Mouse (Mus musculus) thymus, postnatal 4 days (tissue): ENCODE data around the gene Fosl2.
A peak's percentile ranks its signal among the peaks of the same experiment; 100 is the strongest.
"Not testable (repeated sequence)": the region's sequence is repeated elsewhere in the genome, so short reads cannot be mapped to it uniquely, and the experiment has no call there.

Experiments used
- DNase-seq: peaks from one replicate; pipeline ENCODE4 v3.0.0; 2021

The Fosl2 gene

DNA sequence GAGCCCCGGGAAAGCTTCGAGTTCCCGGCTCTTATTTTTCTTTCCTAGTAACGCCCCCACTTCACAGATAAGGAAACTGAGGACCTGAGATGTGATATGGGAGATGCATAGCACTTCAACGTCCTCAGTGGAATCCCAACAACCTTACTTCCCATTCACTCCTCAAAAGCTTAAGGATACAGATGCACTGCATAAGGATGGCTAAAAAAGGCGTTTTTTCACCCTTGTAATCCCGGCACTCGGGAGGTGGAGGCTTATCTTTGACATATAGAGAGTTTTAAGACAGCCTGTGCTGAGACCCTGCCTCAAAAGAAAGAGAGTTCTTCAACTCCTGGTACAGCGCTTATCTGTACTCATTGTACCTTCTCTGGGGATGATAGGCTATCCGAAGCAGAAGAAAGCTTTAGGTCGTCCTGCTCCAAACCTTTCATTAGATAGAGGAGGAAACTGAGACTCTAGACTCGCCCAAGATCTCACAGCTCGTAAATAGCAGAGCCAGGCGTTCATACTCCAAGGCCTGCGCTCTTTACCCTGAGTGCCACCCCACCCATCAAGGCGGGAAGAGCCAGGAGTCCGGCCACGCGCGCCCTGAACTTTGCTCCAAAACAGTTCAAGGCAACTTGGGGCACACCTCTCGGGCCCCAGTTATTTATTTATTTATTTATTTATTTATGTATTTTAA lies 1.4 kb upstream of the Fosl2 start:
- DNase-seq, result no peak

DNA sequence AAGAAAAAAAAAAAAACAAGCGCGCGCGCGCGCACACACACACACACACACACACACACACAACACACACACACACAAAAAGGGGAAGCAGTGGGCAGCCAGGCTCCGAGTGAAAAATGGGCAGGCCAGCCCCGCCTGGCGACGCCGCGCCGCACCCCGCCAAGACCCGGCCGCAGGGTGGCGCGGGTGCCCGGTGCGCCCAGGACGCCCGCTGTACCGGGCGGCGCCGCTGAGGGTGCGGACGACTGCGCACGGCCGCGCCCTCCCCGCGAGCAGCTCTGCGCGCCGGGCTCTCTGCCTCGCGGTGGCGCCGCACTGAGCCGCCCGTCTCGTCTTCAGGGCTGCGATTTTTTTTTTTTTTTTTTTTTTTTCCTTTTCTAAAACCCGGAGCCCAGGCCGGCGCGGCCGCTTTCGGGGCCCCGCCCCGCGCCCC lies 682 bp upstream of the Fosl2 start:
- peak; percentile 71 for DNase-seq

DNA sequence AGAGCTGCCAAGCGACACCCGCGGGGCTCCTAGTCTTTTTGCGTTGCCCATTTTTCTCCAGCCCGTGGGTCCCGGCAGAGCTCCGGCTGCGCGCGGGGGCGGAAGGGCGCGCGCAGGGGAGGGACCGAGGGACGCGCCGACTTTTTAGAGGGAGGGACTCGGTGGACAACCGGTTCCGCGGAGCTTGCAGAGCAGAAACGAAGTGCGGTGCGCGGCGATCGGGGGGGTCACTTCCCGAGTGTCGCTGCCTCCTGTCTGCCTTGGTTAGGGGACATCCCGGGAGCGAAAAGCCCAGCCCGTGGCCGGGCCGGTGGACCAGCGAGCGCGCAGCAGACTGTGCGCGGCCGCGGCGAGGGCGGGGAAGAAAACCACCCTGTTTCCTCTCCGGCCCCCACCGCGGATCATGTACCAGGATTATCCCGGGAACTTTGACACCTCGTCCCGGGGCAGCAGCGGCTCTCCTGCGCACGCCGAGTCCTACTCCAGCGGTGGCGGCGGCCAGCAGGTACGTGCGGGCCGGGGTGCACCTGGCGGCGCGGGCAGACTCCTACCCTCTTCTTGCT lies 781 bp downstream of the Fosl2 start:
- DNase-seq, result peak; percentile 62

DNA sequence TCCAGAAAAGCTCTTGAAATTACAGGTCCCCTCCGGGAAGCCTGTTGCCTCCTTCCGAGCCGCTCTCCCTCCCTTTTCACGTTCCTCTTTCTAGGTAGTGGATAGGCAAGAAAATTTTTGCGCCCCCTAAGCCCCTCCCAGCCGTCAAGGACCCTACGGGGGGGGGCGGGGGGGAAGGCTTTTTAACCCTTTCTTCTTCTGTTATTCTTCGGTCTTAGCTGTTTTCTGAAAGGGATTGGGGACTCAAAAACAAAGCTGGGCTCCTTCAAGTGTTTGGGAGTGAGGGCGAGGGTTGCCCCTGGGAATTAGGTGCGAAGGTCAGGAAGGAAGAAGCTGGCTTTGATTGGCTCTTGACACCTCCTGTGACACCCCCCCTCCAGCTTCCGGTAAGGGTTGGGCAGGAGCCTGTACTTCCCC lies 1.5 kb downstream of the Fosl2 start:
- DNase-seq, result no peak

DNA sequence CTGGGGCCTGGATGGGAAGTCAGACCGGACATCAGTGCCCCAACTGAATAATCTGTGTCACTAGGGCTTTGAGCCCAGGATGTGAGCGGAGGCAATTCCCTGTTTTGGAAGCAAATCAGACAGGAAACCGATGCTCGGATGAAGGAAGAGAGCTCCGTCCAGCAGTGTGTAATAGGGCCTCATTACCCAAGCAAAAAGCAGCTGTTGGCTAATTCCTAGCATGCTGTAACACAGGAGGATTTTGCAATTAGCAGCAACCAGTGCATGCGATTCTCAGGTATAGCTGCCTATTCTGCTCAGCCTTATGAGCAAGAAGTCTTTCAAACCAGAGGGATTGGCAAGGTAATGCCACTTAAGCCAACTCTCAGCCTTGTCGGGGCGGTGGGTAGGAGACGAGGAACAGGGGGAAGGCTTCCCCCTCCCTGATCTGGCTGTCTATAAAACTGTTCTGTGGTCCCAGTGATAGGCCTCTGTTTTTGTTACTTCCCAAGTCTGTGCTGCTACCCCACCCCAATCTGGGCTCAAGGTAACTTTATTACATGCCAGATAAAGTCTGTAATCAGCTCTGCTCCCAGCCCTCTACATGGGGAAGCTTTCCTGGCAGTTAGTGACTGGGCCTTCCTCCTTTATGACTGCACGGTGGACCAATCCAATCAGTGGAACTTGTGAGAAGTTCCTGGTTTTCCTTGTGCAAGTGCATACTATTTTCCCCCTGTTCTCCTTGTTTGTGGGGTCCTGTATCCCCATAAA lies 3.0 kb downstream of the Fosl2 start:
- no peak for DNase-seq

DNA sequence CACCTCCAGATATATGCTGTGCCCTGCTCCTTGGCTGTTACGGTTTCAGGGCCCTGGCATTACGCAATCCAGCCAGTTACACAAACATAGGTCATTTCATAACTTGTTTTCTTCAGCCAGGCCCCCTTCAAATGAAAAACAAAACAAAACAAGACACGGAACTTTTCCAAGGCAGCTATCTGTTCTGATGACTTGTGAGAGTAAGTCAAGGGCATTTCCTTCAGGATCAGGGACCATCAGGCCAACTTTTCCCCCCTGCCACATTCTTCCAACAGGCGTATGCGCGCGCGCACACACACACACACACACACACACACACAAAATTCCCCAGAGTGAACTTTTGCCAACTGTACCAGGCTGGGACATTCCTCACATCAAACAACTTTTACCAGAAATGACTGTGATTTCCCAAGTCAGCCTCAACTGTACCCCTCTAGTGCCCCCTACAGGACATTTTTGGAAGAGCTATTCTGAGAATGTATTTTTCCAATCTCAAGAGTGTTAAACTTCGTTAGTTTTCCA lies 4.0 kb downstream of the Fosl2 start:
- DNase-seq, result peak; percentile 18

DNA sequence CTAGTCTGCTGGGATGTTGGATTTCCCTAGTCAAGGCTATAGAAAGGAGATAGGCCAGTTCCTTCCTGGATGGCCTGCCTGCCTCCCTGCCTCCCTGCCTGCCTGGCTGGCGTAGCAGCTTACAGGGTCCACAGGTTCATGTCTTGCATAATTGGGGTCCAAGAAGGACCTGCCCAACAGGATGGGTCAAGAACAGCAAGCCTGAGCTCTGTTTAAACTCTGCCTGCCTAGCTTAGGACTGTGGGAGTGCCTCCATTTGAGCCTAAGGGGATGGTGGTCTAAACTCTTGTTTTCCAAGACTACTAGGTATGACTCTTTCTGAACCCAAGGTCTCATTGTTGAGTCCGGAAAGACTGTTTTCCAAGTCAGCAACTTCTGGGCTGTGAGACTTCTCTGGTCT lies 6.3 kb downstream of the Fosl2 start:
- DNase-seq, result no peak

DNA sequence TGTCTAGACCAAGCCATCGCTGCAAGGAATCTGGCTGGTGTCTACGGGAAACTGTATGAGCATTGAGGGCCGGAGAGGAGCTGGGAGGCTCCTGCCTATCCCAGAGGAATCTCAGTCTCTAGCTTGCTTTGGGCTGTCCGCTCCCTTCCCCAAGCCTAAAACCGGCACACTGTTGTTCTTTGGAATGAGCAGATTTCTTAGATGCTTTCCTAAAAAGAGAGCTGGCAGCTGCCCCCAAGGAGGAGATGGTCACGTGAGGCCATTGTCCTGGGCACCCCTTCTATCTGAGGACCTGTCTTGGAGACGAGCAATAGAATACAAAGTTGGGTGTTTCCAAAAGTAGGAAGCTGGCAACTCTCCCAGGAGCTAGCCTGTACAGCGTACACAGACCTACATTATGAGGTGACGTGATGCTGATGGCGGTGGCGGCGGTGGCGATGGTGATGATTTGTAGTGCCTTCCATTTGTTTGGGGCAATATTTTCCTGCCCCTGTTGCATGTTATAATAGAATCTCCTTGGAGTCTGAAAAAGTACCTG lies 7.9 kb downstream of the Fosl2 start:
- no peak for DNase-seq

DNA sequence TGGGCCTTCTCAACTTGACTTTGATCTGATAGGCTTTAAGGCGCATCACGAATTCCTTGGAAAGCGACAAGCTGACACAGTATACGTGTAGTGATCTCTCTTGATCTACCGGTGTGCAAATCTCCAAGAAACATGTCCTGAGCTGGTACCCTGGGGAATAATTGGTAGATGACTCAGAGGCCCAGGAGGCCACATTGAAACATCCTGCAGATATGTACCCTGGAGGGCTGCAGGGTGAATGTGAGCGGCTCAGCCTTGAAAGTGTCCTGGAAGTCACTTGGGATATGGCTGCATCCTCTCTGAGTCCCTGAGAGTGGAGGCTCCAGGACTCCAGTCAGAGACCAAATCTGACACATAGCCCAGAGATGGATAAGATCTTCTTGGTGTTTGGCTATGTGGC lies 10.7 kb downstream of the Fosl2 start:
- no peak for DNase-seq

DNA sequence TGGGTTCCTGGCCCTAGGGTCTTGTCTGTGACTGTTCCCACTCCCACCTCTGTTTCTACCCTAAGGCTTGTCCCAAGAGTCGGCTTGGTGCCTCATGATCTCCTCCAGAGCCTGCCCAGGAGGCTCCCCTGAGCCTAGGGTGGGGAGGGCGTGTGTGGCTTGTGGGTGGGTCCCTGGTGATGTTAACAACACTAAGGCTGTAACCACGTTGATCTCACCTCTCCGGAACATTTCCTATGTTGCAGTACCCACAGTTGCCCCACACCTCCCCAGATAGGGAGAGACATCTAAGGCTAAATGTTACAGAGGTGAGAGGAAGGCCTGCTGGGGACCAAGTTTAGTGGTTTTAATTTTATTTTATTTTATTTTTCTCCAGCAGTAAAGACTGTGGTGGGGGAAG lies 13.0 kb downstream of the Fosl2 start:
- DNase-seq, result no peak

DNA sequence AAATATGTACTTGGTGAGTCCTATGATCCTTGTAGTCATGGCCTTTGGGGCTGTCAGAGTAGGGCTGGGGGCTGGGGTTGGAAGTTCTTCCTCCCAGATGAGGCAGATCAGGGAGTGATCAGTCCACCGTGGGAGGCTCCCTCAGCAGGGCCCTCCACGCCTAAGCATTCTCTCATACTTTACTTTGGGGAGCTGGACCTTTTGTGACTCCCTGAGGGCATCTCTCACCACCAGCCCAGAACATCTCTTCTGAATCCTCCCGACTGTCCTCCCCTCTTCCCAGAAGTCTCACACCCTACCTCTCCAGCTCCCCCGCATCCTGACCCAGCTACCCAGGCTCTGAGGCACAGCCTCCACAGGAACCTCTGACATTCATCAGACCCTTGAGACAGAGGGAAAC lies 15.6 kb downstream of the Fosl2 start:
- no peak for DNase-seq

DNA sequence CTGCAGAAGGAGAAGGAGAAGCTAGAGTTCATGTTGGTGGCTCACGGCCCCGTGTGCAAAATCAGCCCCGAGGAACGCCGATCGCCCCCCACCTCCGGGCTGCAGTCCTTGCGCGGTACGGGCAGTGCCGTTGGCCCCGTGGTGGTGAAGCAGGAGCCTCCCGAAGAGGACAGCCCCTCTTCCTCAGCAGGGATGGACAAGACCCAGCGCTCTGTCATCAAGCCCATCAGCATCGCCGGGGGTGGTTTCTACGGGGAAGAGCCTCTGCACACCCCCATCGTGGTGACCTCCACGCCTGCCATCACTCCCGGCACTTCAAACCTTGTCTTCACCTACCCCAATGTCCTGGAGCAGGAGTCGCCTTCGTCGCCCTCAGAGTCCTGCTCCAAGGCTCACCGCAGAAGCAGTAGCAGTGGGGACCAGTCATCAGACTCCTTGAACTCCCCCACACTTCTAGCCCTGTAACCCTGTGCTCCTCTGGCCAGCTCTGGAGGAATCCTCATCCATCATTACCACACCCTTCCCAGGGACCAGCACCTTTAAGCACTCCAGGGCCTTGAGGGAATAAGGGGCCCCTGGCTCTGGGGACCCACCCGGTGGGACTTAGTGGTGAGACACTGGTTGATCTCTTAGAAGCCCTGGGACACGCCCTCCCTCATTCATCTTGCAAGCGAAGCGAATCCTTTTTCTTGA lies 17.3 kb downstream of the Fosl2 start:
- DNase-seq, result no peak

DNA sequence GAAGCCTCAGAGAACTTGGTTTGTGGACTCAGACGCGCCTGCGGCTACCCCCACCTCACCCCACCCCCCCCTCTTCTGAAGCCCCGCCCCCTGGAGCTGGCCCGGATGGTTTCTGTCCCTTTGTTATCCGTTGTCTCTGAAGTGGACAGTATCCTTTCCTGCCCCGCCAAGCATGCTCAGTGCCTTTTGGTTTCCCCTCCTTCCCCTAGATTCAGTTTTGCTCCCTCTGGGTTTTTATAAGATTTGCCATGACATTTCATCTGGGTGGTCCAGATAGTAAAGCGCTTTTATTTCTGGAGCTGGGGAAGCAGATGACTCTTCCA lies 17.8 kb downstream of the Fosl2 start:
- no peak for DNase-seq

DNA sequence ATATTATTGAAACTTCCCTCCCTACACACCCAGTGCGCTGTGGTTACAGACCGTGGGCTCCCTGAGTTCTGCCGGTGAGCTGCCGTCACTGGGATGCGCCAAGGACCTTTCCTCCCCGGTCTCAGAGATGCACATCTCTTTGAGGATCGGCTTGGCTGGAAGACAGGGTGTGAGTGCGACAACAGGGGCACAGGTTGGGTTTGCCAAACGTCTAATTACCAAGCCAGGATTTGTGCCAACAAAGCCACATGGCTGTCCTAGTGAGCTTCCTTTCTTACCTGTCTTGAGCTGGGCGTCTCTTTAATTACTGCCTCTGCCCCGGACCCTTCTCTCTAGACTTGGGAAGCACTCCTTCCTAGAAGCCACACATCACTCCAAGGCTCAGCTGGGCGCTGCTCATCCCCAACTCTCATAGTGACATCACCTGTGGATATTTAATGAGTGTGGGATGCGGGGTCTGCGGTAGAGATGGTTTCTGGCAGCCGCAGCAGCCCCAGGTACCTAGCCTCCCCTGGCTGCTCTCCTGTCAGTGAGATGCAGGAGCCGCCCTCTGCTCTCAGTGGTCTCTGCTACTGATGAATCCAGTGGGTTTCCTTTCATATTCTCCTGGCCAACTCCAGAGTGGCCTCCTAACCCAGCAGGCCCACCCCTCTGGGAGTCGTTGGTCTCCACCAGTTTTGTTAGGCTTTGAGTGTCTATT lies 18.3 kb downstream of the Fosl2 start:
- DNase-seq, result no peak

DNA sequence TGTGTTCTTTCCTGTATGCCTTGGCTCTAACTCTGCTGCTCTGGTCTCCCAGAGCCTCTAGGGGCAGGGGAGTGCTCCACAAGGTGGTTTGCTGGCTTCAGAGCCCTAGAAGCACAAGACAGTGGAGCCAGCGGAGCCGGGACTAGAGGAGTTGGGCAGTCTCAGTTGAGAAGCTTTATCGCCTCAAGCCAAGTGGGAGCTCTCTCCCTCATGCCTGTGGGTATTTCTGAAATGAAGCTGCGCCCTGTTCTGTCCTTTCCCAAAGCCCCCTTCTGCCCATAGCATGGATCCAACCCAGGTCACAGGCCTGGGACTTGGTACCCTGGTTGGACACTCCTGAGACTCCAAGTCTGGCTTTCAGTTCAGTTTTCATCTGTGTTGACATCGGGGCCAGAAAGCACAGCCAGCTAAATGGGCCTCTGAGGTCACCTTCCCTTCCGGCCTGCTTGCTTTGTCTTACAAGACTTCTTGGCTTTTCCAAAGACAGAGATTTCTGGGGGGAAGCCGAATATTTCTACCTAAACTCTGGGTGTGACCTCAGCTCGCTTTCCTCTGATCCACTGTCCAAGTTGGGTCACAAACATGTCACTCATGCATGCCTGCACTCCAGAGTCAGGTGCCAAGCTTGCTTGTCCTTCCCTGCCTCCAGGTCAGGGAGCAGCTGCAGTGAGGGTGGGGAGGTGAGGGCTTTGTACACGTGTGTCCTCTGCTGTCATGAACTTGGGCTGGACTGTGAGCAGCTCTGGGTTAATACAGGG lies 19.5 kb downstream of the Fosl2 start:
- DNase-seq, result no peak

DNA sequence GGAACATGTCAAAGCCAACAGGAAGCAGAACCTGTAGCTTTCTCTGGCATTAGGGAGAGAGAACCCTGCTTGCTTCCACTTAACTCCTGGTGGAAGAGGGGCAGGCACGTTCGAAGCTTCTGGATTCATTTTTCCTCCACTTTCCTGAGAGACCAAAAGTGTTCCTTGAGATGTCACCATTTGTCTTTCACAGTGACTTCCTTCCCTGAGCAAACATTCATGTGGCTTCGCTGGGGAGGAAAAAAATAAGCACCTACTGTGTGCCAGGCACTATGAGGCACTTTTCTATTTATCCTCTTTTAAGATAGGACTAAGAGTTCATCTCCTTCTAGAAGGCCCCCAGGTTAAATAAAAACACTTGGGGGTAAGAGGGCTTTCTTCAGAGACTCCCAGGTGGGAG lies 20.3 kb downstream of the Fosl2 start:
- DNase-seq, result no peak

DNA sequence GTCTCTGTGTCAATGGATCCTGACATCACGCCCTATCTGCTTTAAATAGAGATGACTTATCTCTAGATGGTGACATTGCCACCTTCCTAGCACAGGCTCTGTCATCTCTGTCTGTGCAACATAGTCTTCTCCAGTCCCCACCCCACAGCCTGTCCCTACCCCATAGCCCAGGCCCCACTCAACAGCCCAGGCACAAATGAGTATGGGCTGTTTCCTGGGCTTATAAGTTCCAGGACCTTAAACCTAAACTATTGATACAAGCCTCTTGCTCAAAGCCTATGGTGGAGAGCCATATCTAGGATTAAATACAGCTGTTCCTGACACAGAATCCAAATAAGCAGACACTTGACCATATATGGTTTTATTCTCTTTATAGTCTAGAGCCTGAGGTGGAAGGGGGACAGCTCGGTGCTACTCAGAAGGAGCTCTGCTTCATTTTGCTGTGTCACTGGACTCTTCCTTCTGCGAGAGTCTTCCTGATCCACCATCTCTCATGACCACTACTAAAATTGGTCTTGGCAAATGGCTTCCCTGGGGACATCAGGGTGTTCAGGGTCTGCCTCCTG lies 28.0 kb downstream of the Fosl2 start:
- DNase-seq, result no peak

DNA sequence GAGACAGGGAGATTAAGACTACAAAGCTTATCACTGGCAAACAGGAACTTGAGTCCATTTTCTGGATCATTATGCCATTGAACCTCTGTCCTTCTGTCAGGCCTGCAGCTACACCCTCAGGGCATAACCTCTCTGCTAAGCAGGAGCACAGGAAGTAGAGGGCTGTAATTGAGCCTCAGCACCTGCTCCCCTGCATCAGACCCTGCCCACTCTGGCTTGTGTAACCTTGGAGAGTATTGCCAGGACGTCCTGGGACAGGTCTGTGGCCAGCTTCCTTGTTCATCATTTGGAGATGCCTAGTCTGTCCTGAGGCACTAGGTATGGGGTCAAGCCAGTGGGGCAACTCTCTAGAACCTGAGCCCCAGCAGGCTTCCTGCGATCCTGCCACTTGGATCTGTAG lies 36.6 kb downstream of the Fosl2 start:
- no peak for DNase-seq

DNA sequence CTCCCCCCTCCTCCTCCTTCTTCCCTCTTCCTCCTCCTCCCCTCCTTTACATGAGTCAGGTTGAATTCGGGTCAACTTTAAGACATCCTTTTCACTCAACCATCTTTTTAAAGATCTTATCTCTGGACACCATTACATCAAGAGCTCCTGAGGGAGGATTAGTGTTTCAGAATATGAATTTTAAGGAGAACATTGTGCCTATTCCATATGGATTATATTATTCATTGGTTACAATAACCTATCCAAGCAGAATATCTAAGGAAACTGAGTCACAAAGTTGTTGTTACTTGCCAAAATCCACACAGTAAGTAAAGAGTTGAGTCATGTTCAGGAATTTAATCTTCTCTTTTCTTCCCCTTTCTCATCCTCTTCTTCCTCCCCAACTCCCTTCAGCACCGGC lies 41.2 kb downstream of the Fosl2 start:
- DNase-seq, result no peak

DNA sequence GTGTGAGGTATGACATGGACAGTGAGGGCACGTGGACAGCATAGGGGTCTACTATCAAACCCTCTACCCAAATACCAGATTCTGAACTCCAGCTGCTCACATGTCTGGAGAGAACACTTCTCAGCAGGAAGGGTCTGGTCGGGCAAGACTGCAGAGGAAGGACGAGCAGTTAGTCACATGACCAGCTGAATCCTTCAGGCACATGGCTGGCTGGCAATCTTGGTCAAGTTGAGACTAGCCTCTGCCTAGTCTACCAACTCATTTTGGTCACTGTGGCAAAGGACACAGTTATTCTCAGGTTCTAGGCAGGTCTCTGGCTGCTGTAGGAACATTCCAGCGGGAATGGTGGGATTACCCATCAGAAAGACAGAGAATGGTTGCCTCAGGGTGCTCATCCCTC lies 42.1 kb downstream of the Fosl2 start:
- DNase-seq, result no peak

DNA sequence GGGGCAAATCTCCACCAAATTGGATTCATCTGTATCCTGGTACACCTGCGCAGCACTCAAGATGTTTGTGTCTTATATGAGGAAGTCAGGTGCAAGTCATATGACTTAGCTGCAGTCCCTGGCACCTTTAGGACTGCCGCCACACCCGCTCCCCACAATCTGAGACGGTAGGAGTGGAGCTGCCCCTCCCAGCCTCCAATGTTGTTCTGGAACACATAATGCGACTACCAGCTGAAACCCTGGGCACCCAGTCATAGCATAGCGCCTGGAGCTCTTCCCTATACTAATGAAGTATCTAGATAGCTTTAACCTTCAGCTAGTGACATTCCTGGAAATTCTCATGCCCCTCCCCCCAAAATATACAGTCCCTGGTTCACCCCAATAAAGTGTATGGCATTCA lies 43.1 kb downstream of the Fosl2 start:
- DNase-seq, result not testable (repeated sequence)
